Mouse (Mus musculus): ENCODE results near the gene Fut4. TPM values are rescaled to one million over a fixed set of nuclear protein-coding genes. Genes with fewer than 3 reads are reported as not detected.

The Fut4 gene
- 0.97 and 1.3 TPM in 2 replicates for polyA plus RNA-seq (2012; rRNA removed)

DNA sequence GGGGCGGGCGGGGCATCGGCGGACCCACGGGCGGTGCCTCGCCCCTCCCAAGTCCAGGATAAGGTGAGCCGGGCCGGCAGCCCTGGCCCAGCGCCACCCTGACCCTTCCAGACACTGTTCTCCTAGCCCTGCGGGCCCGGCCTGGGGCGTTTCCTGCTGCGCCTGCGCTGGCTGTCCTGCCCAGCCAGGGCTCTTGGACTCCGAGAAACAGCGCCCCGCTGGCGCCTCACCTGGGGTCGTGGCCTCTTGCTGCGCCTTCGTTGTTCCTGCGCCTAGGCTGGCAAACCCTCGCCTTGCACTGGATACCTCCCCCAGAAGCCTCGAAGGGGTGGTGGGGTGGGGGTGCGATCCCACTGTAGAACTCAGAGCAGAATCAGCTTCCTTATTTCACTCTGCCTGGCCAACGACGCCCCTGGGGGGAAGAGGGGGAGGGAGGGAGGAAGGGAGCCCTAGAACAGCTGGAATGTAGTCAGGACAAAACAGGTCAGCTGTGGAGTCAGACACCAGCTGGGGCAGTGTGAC lies at the start of gene Fut4:
TSS of gene Fut4 (minus strand) at position 393 of the 522 bp plus-strand sequence.
- 1% methylated on average over 28 of the region's 28 CpGs for WGBS
- no peaks in the 10 kb centered on the region for H3K4me1 ChIP-seq (ENCODE audit: control insufficient read depth, insufficient read depth, low read length)
- no peak within 1 kb of the TSS for H3K27ac ChIP-seq (ENCODE audit: insufficient read depth, low read depth, low read length)
- DNase-seq = peak; percentile 78
- H3K27me3 ChIP-seq (replicated peaks; ENCODE audit: control insufficient read depth, insufficient read depth, low read length) = no peaks in the 10 kb centered on the region
- TF ChIP-seq CTCF (conservative IDR thresholded peaks at IDR 0.05; ENCODE audit: insufficient read depth, insufficient read length, low read depth, low read length) = no peak
- no peak for TF ChIP-seq POLR2A (IDR thresholded peaks at IDR 0.05; ENCODE audit: low read depth, low read length)
- peak within 1 kb of the TSS; percentile 58 for H3K4me3 ChIP-seq (ENCODE audit: insufficient read depth, low read depth, low read length)
- H3K36me3 ChIP-seq (ENCODE audit: control insufficient read depth, insufficient read depth, low read length) = no peaks in the 10 kb centered on the region

DNA sequence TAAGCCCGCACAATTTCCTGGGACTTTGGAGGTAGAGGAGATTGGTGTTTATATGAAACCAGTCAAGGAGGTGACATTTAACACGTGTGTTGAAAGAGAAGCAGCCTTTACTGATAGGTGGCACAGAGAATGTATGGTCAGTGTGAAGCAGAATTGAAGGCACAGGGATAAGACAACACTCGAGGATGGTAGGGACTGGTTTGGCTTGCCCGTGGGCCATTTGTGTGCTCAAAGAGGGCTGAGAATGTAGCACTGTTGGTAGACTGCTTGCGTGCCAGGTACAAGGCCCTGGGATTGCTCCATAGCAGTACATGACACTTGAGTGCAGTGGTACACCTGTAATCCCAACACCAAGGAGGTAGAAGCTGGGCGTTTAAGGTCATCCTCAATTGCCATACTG lies 35.2 kb upstream of the Fut4 start:
- H3K4me3 ChIP-seq (ENCODE audit: insufficient read depth, low read depth, low read length) = no peak overlapping the region
- no peaks in the 10 kb centered on the region for H3K4me1 ChIP-seq (ENCODE audit: control insufficient read depth, insufficient read depth, low read length)
- H3K36me3 ChIP-seq (ENCODE audit: control insufficient read depth, insufficient read depth, low read length) = 0 out of 2 replicates have a peak, but pooled peaks cover 4% of the 10 kb centered on the region
- H3K27ac ChIP-seq (ENCODE audit: insufficient read depth, low read depth, low read length) = no peak overlapping the region
- no peak for DNase-seq
- TF ChIP-seq POLR2A (IDR thresholded peaks at IDR 0.05; ENCODE audit: low read depth, low read length) (no peak), CTCF (conservative IDR thresholded peaks at IDR 0.05; ENCODE audit: insufficient read depth, insufficient read length, low read depth, low read length) (no peak)
- H3K27me3 ChIP-seq (replicated peaks; ENCODE audit: control insufficient read depth, insufficient read depth, low read length) = no peaks in the 10 kb centered on the region
- 89% methylated on average over 6 of the region's 6 CpGs for WGBS

DNA sequence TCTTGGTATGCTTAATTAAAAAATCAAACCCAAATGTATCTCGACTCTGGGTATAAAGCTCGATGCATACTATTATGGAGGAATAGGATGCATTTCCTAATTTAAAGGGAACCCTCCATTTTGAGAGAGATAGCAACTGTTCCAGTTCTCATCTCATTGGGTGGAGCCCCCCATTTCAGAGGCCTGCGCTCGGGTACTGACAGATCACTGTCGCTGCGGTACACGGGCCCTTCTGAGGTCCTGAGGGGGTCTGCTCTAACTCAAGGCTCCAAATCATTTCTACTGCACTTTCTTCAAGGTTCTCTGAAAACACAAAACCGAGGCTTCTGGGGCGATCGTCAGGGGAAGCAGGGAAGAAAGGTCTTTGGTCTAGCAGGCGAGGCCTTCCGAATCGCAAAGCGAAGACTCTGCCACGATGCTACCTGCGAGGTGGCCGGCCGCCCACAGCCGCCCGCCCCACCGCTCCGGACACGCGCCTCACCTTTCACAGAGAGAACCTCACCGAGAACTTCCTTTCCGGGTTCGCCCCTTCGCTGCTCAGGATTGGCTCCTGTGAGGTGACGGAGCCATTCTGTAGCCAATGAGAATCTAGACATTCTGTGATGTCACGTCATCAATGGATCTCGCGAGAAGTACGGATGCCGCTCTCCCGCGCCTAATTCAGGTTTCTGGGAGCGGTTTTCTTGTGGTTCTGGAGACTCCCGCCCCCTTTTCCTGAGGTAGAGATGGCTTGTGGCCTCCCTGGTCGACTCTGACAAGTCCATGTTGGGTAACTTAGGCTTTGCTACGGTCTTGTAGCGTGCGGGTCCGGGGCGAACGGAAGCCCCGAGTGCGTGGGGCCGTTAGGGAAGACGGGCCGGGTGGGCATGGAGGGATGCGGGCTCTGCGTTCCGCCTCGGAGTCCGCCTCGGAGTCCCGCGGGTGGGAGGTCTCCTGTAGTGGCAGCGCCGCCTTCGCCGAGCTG lies 32.1 kb upstream of the Fut4 start, which contains the start of the genes Mre11a and Ankrd49:
TSS of gene Mre11a (plus strand) at position 616 of the 964 bp plus-strand sequence.
TSS of gene Ankrd49 (minus strand) at position 818 of the 964 bp plus-strand sequence.
- DNase-seq = peak; percentile 98
- no peaks in the 10 kb centered on the region for H3K27me3 ChIP-seq (replicated peaks; ENCODE audit: control insufficient read depth, insufficient read depth, low read length)
- TF ChIP-seq CTCF (conservative IDR thresholded peaks at IDR 0.05; ENCODE audit: insufficient read depth, insufficient read length, low read depth, low read length) (no peak), POLR2A (IDR thresholded peaks at IDR 0.05; ENCODE audit: low read depth, low read length) (no peak)
- under 1% methylated on average over 62 of the region's 62 CpGs for WGBS
- H3K27ac ChIP-seq (ENCODE audit: insufficient read depth, low read depth, low read length) = peak within 1 kb of the TSS; percentile 96
- no peaks in the 10 kb centered on the region for H3K4me1 ChIP-seq (ENCODE audit: control insufficient read depth, insufficient read depth, low read length)
- no peaks in the 10 kb centered on the region for H3K36me3 ChIP-seq (ENCODE audit: control insufficient read depth, insufficient read depth, low read length)
- peak within 1 kb of the TSS; percentile 99 for H3K4me3 ChIP-seq (ENCODE audit: insufficient read depth, low read depth, low read length)

DNA sequence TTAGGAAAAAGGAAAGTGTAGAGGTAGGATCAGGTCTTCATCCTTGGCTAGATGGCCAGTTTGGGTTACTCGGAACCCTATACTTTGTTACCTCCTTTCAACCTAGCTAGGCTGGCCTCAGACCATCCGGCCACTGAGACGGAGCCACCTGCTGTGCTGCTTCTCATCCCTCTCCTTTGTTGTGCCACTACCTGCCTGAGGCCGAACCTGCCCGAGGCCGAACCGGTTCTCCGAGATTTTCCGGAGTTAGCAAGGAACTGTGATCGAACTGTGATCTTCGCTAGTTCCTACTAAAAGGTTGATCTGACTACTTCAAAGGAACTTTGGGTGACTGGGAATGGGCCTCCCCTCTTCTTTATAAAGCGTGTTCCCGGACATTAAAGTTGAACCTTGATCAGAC lies 26.1 kb upstream of the Fut4 start:
- Histone ChIP-seq H3K27me3 (replicated peaks; ENCODE audit: control insufficient read depth, insufficient read depth, low read length) (no peaks in the 10 kb centered on the region), H3K4me1 (ENCODE audit: control insufficient read depth, insufficient read depth, low read length) (no peaks in the 10 kb centered on the region), H3K4me3 (ENCODE audit: insufficient read depth, low read depth, low read length) (no peak overlapping the region), H3K36me3 (ENCODE audit: control insufficient read depth, insufficient read depth, low read length) (no peaks in the 10 kb centered on the region), H3K27ac (ENCODE audit: insufficient read depth, low read depth, low read length) (no peak overlapping the region)
- DNase-seq = no peak
- TF ChIP-seq POLR2A (IDR thresholded peaks at IDR 0.05; ENCODE audit: low read depth, low read length) (no peak), CTCF (conservative IDR thresholded peaks at IDR 0.05; ENCODE audit: insufficient read depth, insufficient read length, low read depth, low read length) (no peak)
- 49% methylated on average over 13 of the region's 13 CpGs for WGBS

DNA sequence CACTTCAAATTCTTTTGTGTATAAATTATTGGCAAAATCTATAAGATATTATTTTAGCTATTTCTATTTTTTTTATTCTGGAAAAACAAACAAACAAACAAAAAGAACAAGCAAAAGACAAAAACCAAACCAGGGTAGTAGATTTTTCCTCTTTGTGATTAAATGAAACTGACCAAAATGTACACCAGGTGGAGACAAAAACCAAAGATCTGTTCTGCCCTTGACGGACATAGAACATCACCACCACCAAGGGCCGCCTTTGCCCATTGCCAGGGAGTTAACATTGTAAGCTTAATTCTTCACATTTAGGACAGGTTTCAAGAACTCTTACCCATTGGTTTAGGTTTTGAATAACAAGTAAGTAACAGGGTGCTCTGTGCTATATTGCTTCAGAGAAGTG lies 21.6 kb upstream of the Fut4 start:
- peak; percentile 12 for DNase-seq
- 0 out of 2 replicates have a peak, but pooled peaks have one; percentile 21 for TF ChIP-seq CTCF (conservative IDR thresholded peaks at IDR 0.05; ENCODE audit: insufficient read depth, insufficient read length, low read depth, low read length)
- no peak for TF ChIP-seq POLR2A (IDR thresholded peaks at IDR 0.05; ENCODE audit: low read depth, low read length)
- WGBS = 31% methylated on average over 2 of the region's 2 CpGs
- Histone ChIP-seq H3K4me1 (ENCODE audit: control insufficient read depth, insufficient read depth, low read length) (no peaks in the 10 kb centered on the region), H3K27me3 (replicated peaks; ENCODE audit: control insufficient read depth, insufficient read depth, low read length) (peaks cover 2% of the 10 kb centered on the region; the same call in 1 of the 2 replicates), H3K27ac (ENCODE audit: insufficient read depth, low read depth, low read length) (no peak overlapping the region), H3K36me3 (ENCODE audit: control insufficient read depth, insufficient read depth, low read length) (no peaks in the 10 kb centered on the region), H3K4me3 (ENCODE audit: insufficient read depth, low read depth, low read length) (no peak overlapping the region)

DNA sequence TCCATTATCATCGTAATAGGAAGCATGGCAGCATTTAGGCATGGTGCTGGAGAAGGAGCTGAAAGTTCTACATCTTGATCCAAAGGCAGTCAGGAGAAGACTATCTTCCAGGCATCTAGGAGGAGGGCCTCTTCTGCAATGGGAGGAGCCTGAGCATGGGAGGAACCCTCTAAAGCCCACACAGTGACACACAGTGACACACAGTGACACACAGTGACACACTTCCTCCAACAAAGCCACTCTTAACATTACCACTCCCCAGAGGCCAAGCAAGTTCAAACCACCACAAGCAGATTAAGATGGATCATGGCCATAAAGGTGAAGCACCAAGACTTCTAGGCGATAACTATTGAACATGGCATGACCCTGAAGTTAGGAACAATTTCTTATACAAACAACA lies 19.9 kb upstream of the Fut4 start:
- TF ChIP-seq POLR2A (IDR thresholded peaks at IDR 0.05; ENCODE audit: low read depth, low read length) (no peak), CTCF (conservative IDR thresholded peaks at IDR 0.05; ENCODE audit: insufficient read depth, insufficient read length, low read depth, low read length) (no peak)
- Histone ChIP-seq H3K36me3 (ENCODE audit: control insufficient read depth, insufficient read depth, low read length) (no peaks in the 10 kb centered on the region), H3K4me3 (ENCODE audit: insufficient read depth, low read depth, low read length) (no peak overlapping the region), H3K27me3 (replicated peaks; ENCODE audit: control insufficient read depth, insufficient read depth, low read length) (peaks cover 2% of the 10 kb centered on the region; the same call in 1 of the 2 replicates), H3K4me1 (ENCODE audit: control insufficient read depth, insufficient read depth, low read length) (no peaks in the 10 kb centered on the region), H3K27ac (ENCODE audit: insufficient read depth, low read depth, low read length) (no peak overlapping the region)
- WGBS = 86% methylated on average over 2 of the region's 2 CpGs
- no peak for DNase-seq

All from kidney, adult 2 months (tissue).